Mouse (Mus musculus) adrenal gland, adult 2 months (tissue): ENCODE data around the gene Mrps6. TPM values are rescaled to one million over a fixed set of nuclear protein-coding genes. Genes with fewer than 3 reads are reported as not detected.
"Not testable (repeated sequence)": the region's sequence is repeated elsewhere in the genome, so short reads cannot be mapped to it uniquely, and the experiment has no call there.

Source experiments
- DNase-seq: peaks from one replicate; pipeline ENCODE4 v3.0.0; 2021
- polyA plus RNA-seq: library from polyadenylated mRNA; depleted of rRNA; stranded (reverse); fragments of >200 nt; gene quantifications from 2 replicates; pipeline ENCODE4 v1.2.3, GENCODE M21; 2012
- total RNA-seq, 2 experiments: library from RNA; stranded (reverse); gene quantifications; 2 replicates each; pipeline ENCODE4 v1.2.3; 2021

Gene Mrps6
- total and polyA plus RNA-seq, 3 experiments, result 26.7 to 98.5 (median 94.1) TPM

GRCm38 (mm10) chr16:92062832-92063231, 4.8 kb downstream of the Mrps6 start:
- no peak for DNase-seq

GRCm38 (mm10) chr16:92064801-92065200, 6.7 kb downstream of the Mrps6 start:
- no peak for DNase-seq

GRCm38 (mm10) chr16:92070338-92070737, 12.3 kb downstream of the Mrps6 start:
- no peak for DNase-seq

- DNase-seq, result no peak
Measured at GRCm38 (mm10) chr16:92076797-92077196, 18.7 kb downstream of the Mrps6 start.

- no peak for DNase-seq
Measured at GRCm38 (mm10) chr16:92083771-92084453, 25.8 kb downstream of the Mrps6 start.

GRCm38 (mm10) chr16:92089225-92089624, 31.2 kb downstream of the Mrps6 start:
- no peak for DNase-seq

- DNase-seq, result no peak
Measured at GRCm38 (mm10) chr16:92091876-92092275, 33.8 kb downstream of the Mrps6 start.

- DNase-seq, result no peak
Measured at GRCm38 (mm10) chr16:92098351-92099051, 40.4 kb downstream of the Mrps6 start.

GRCm38 (mm10) chr16:92099598-92099997, 41.5 kb downstream of the Mrps6 start:
- no peak for DNase-seq

- DNase-seq, result no peak
Measured at GRCm38 (mm10) chr16:92100111-92100510, 42.0 kb downstream of the Mrps6 start.

- DNase-seq, result peak; percentile 73
Measured at GRCm38 (mm10) chr16:92102115-92102514, 44.0 kb downstream of the Mrps6 start.

- DNase-seq, result not testable (repeated sequence)
Measured at GRCm38 (mm10) chr16:92102931-92103330, 44.9 kb downstream of the Mrps6 start.

- peak; percentile 78 for DNase-seq
Measured at GRCm38 (mm10) chr16:92103572-92104331, 45.7 kb downstream of the Mrps6 start.

- DNase-seq, result no peak
Measured at GRCm38 (mm10) chr16:92104332-92104590, 46.2 kb downstream of the Mrps6 start.

- no peak for DNase-seq
Measured at GRCm38 (mm10) chr16:92104951-92105350, 46.9 kb downstream of the Mrps6 start.

- DNase-seq, result peak; percentile 60
Measured at GRCm38 (mm10) chr16:92105631-92106030, 47.6 kb downstream of the Mrps6 start.

- no peak for DNase-seq
Measured at GRCm38 (mm10) chr16:92107346-92107745, 49.3 kb downstream of the Mrps6 start.

- peak; percentile 86 for DNase-seq
Measured at GRCm38 (mm10) chr16:92114706-92115241, 56.7 kb downstream of the Mrps6 start.

GRCm38 (mm10) chr16:92115611-92116421, 57.7 kb downstream of the Mrps6 start:
- peak; percentile 78 for DNase-seq

GRCm38 (mm10) chr16:92117337-92118209, 59.5 kb downstream of the Mrps6 start:
- DNase-seq, result peak; percentile 61

- no peak for DNase-seq
Measured at GRCm38 (mm10) chr16:92119013-92119515, 61.0 kb downstream of the Mrps6 start.
